Mouse (Mus musculus) limb, embryonic 13.5 days (tissue): ENCODE data around the gene Gpr33. TPM values are rescaled to one million over a fixed set of nuclear protein-coding genes. Genes with fewer than 3 reads are reported as not detected.

Experiments
- ATAC-seq: fragments of 200-750 bp; cut with Nextera tagmentation; 2 replicates; pipeline ENCODE4 v1.8.0; 2017; ENCODE audit warnings: low read depth, moderate number of reproducible peaks, moderate TSS enrichment; ENCODE audit not compliant: low FRiP score
- H3K27ac ChIP-seq: fragments of 300-500 bp; sonication (generic); 2 replicates; pipeline ENCODE4 v1.5.1; 2015; ENCODE audit warnings: inconsistent platforms, mild to moderate bottlenecking, moderate library complexity
- H3K27me3 ChIP-seq: fragments of 300-500 bp; sonication (generic); 2 replicates; pipeline ENCODE4 v1.6.1; 2015; ENCODE audit warnings: mild to moderate bottlenecking, inconsistent platforms
- H3K36me3 ChIP-seq: fragments of 300-500 bp; sonication (generic); 2 replicates; pipeline ENCODE4 v1.6.1; 2015; ENCODE audit warnings: inconsistent platforms, mild to moderate bottlenecking, moderate library complexity
- H3K4me1 ChIP-seq: fragments of 300-500 bp; sonication (generic); 2 replicates; pipeline ENCODE4 v1.6.1; 2015; ENCODE audit warnings: inconsistent platforms
- H3K4me2 ChIP-seq: fragments of 300-500 bp; sonication (generic); replicated peaks from 2 replicates; pipeline ENCODE4 v1.6.1; 2015; ENCODE audit warnings: inconsistent platforms, mild to moderate bottlenecking, moderate library complexity
- H3K4me3 ChIP-seq: fragments of 300-500 bp; sonication (generic); 2 replicates; pipeline ENCODE4 v1.5.1; 2015; ENCODE audit warnings: moderate library complexity, mild to moderate bottlenecking, inconsistent platforms
- H3K9ac ChIP-seq: fragments of 300-500 bp; sonication (generic); 2 replicates; pipeline ENCODE4 v1.6.1; 2015; ENCODE audit warnings: mild to moderate bottlenecking, inconsistent platforms
- H3K9me3 ChIP-seq: fragments of 300-500 bp; sonication (generic); 2 replicates; pipeline ENCODE4 v1.6.1; 2016; ENCODE audit warnings: inconsistent platforms
- WGBS: fragments of 180-500 bp; shearing (Covaris S2); methylation state at CpG from one replicate; pipeline ENCODE4 v1.1.7; 2015; 5-methylcytosine and 5-hydroxymethylcytosine counted together
- polyA plus RNA-seq: library from polyadenylated mRNA; unstranded; fragments of >200 nt; fragmentation: Nextera tagmentation; extraction: Ambion mirVana; gene quantifications from 2 replicates; pipeline ENCODE4 v1.2.1, GENCODE M21; 2015

Gpr33 gene
- polyA plus RNA-seq, 1 experiment from 2014 or later = not detected

- Histone ChIP-seq H3K27me3 (no peaks in the 10 kb centered on the region), H3K27ac (no peak overlapping the region), H3K36me3 (no peaks in the 10 kb centered on the region), H3K9me3 (no peaks in the 10 kb centered on the region), H3K4me3 (no peak overlapping the region), H3K4me1 (0 out of 2 replicates have a peak, but pooled peaks cover 3% of the 10 kb centered on the region), H3K4me2 (no peak overlapping the region), H3K9ac (no peak overlapping the region)
- ATAC-seq = no peak
- 76% methylated on average over 15 of the region's 15 CpGs for WGBS
Observed at GRCm38 (mm10) chr12:52009928-52010629, 17.8 kb downstream of the Gpr33 start.

GRCm38 (mm10) chr12:52006633-52006994 is 21.2 kb downstream of the Gpr33 start:
- Histone ChIP-seq H3K4me3 (peak overlapping the region; percentile 71), H3K9ac (peak overlapping the region; percentile 77; the same call in 1 of the 2 replicates), H3K27ac (no peak overlapping the region), H3K9me3 (no peaks in the 10 kb centered on the region), H3K4me1 (0 out of 2 replicates have a peak, but pooled peaks cover 3% of the 10 kb centered on the region), H3K36me3 (no peaks in the 10 kb centered on the region), H3K4me2 (peak overlapping the region; percentile 68), H3K27me3 (no peaks in the 10 kb centered on the region)
- 46% methylated on average over 5 of the region's 5 CpGs for WGBS
- peak; percentile 65 for ATAC-seq

- H3K27me3 ChIP-seq = no peaks in the 10 kb centered on the region
- H3K4me3 ChIP-seq = peak within 1 kb of the TSS; percentile 71
- peak; percentile 96 for ATAC-seq
- 3% methylated on average over 46 of the region's 46 CpGs for WGBS
- no peaks in the 10 kb centered on the region for H3K9me3 ChIP-seq
- no peaks in the 10 kb centered on the region for H3K36me3 ChIP-seq
- no peak within 1 kb of the TSS for H3K27ac ChIP-seq
- H3K9ac ChIP-seq = peak within 1 kb of the TSS; percentile 77
- H3K4me1 ChIP-seq = 0 out of 2 replicates have a peak, but pooled peaks cover 3% of the 10 kb centered on the region
- peak within 1 kb of the TSS; percentile 68 for H3K4me2 ChIP-seq
Observed at GRCm38 (mm10) chr12:52005877-52006632, 21.8 kb downstream of the Gpr33 start, which contains the start of gene Dtd2. Dtd2 (minus strand) TSS chr12:52006501.

- 0 out of 2 replicates have a peak, but pooled peaks cover 3% of the 10 kb centered on the region for H3K4me1 ChIP-seq
- no peak for ATAC-seq
- H3K27ac ChIP-seq = no peak overlapping the region
- H3K4me3 ChIP-seq = no peak overlapping the region
- H3K27me3 ChIP-seq = no peaks in the 10 kb centered on the region
- H3K9ac ChIP-seq = no peak overlapping the region
- peaks cover 16% of the 10 kb centered on the region for H3K36me3 ChIP-seq
- H3K4me2 ChIP-seq = no peak overlapping the region
- H3K9me3 ChIP-seq = no peaks in the 10 kb centered on the region
- 92% methylated on average over 3 of the region's 3 CpGs for WGBS
Observed at GRCm38 (mm10) chr12:52002746-52003145, 25.1 kb downstream of the Gpr33 start.

- Histone ChIP-seq H3K9ac (no peak overlapping the region), H3K36me3 (peaks cover 28% of the 10 kb centered on the region), H3K4me1 (0 out of 2 replicates have a peak, but pooled peaks cover 3% of the 10 kb centered on the region), H3K27me3 (no peaks in the 10 kb centered on the region), H3K27ac (no peak overlapping the region), H3K4me2 (no peak overlapping the region), H3K4me3 (no peak overlapping the region), H3K9me3 (no peaks in the 10 kb centered on the region)
- ATAC-seq = no peak
- 27% methylated on average over 4 of the region's 4 CpGs for WGBS
Observed at GRCm38 (mm10) chr12:52001544-52001943, 26.3 kb downstream of the Gpr33 start.

- H3K9me3 ChIP-seq = no peaks in the 10 kb centered on the region
- 88% methylated on average over 9 of the region's 9 CpGs for WGBS
- no peak overlapping the region for H3K4me3 ChIP-seq
- no peak overlapping the region for H3K27ac ChIP-seq
- H3K36me3 ChIP-seq = peaks cover 45% of the 10 kb centered on the region
- no peak overlapping the region for H3K9ac ChIP-seq
- no peak for ATAC-seq
- no peaks in the 10 kb centered on the region for H3K4me1 ChIP-seq
- H3K4me2 ChIP-seq = no peak overlapping the region
- H3K27me3 ChIP-seq = no peaks in the 10 kb centered on the region
Observed at GRCm38 (mm10) chr12:51998366-51998932, 29.4 kb downstream of the Gpr33 start.

- no peak overlapping the region for H3K4me3 ChIP-seq
- H3K27me3 ChIP-seq = no peaks in the 10 kb centered on the region
- ATAC-seq = no peak
- 92% methylated on average over 1 of the region's 1 CpGs for whole genome bisulfite sequencing
- H3K9me3 ChIP-seq = no peaks in the 10 kb centered on the region
- no peaks in the 10 kb centered on the region for H3K4me1 ChIP-seq
- no peak overlapping the region for H3K9ac ChIP-seq
- no peak overlapping the region for H3K4me2 ChIP-seq
- H3K27ac ChIP-seq = no peak overlapping the region
- H3K36me3 ChIP-seq = peaks cover 45% of the 10 kb centered on the region
Observed at GRCm38 (mm10) chr12:51995738-51996536, 31.9 kb downstream of the Gpr33 start.

GRCm38 (mm10) chr12:51990629-51991028 is 37.2 kb downstream of the Gpr33 start:
- no peak for ATAC-seq
- 74% methylated on average over 2 of the region's 2 CpGs for WGBS
- Histone ChIP-seq H3K27me3 (no peaks in the 10 kb centered on the region), H3K36me3 (peaks cover 12% of the 10 kb centered on the region), H3K9ac (no peak overlapping the region), H3K9me3 (no peaks in the 10 kb centered on the region), H3K4me2 (no peak overlapping the region), H3K4me3 (no peak overlapping the region), H3K4me1 (0 out of 2 replicates have a peak, but pooled peaks cover 6% of the 10 kb centered on the region), H3K27ac (no peak overlapping the region)

GRCm38 (mm10) chr12:51988536-51988935 is 39.3 kb downstream of the Gpr33 start:
- no peak for ATAC-seq
- no peak overlapping the region for H3K4me3 ChIP-seq
- H3K36me3 ChIP-seq = no peaks in the 10 kb centered on the region
- H3K27me3 ChIP-seq = no peaks in the 10 kb centered on the region
- no peaks in the 10 kb centered on the region for H3K9me3 ChIP-seq
- H3K4me1 ChIP-seq = 0 out of 2 replicates have a peak, but pooled peaks cover 11% of the 10 kb centered on the region
- no peak overlapping the region for H3K4me2 ChIP-seq
- no peak overlapping the region for H3K9ac ChIP-seq
- H3K27ac ChIP-seq = no peak overlapping the region
- 87% methylated on average over 5 of the region's 5 CpGs for WGBS

- no peaks in the 10 kb centered on the region for H3K36me3 ChIP-seq
- ATAC-seq = no peak; the same call in 1 of the 2 replicates
- 0 out of 2 replicates have a peak, but pooled peaks cover 11% of the 10 kb centered on the region for H3K4me1 ChIP-seq
- 53% methylated on average over 4 of the region's 4 CpGs for WGBS
- no peak overlapping the region for H3K9ac ChIP-seq
- no peak overlapping the region for H3K4me3 ChIP-seq
- H3K27ac ChIP-seq = no peak overlapping the region
- H3K4me2 ChIP-seq = no peak overlapping the region
- H3K27me3 ChIP-seq = no peaks in the 10 kb centered on the region
- no peaks in the 10 kb centered on the region for H3K9me3 ChIP-seq
Observed at GRCm38 (mm10) chr12:51985826-51986225, 42.0 kb downstream of the Gpr33 start.

- H3K4me3 ChIP-seq = no peak overlapping the region
- ATAC-seq = no peak
- H3K36me3 ChIP-seq = no peaks in the 10 kb centered on the region
- no peaks in the 10 kb centered on the region for H3K27me3 ChIP-seq
- 87% methylated on average over 3 of the region's 3 CpGs for WGBS
- H3K9ac ChIP-seq = no peak overlapping the region
- H3K9me3 ChIP-seq = no peaks in the 10 kb centered on the region
- H3K27ac ChIP-seq = no peak overlapping the region
- H3K4me1 ChIP-seq = 0 out of 2 replicates have a peak, but pooled peaks cover 6% of the 10 kb centered on the region
- no peak overlapping the region for H3K4me2 ChIP-seq
Observed at GRCm38 (mm10) chr12:51985163-51985748, 42.6 kb downstream of the Gpr33 start.
